Mouse (Mus musculus): ENCODE data around the gene Odf3b. TPM values are rescaled to one million over a fixed set of nuclear protein-coding genes. Genes with fewer than 3 reads are reported as not detected.

Gene Odf3b
- polyA plus RNA-seq, 2 experiments from 2014 or later: 2.5 TPM; not detected in 1

GRCm38 (mm10) chr15:89374801-89375534 lies 4.1 kb downstream of the Odf3b start:
- ATAC-seq: no peak

DNA sequence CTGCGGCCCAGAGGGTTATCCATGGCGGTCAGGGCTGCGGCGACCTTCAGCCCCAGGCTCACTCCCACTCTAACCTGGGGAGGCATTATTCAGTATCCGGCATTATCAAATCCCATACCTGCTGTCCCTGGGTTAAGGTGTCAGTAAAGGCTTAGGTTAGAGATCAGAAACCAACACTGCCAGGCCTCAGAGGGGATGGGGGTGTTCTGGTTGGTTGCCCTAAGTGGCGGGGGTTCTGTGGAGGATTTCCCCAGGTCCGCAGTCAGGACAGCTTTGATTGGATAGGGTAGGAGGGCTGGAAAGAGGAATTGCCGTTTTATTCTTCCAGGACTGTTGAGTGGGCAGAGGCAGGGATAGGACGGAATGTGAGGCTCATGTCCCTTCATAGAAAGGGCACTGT lies 4.7 kb downstream of the Odf3b start:
- no peak for ATAC-seq

DNA sequence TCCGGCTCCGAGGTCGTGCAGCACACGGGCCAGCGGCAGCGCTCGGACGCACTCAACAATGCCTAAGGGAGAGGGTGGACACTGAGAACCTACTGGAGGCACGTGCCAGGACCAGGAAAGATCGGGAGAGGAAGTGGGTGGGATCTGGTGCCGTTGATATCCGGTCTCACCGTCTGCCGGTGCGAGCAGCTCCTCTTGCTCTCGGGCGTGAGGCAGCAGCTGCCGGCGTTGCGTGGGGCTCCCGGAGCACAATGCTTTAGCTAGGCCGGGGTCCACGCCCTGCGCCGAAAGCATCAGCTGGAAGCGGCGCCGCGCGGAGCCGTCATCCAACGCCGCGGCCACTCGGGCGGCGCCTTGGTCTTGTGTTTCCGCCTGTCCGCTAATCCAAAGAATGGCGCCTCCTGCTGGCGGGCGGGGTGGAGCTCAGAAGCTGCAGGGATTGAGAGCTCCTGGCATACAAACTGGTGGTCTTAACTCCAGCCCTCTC lies 5.3 kb downstream of the Odf3b start, which contains the start of gene Sco2:
Gene Sco2, minus strand, starts transcription at position 85 of the 487 bp plus-strand sequence.
- peak; percentile 65 for ATAC-seq

DNA sequence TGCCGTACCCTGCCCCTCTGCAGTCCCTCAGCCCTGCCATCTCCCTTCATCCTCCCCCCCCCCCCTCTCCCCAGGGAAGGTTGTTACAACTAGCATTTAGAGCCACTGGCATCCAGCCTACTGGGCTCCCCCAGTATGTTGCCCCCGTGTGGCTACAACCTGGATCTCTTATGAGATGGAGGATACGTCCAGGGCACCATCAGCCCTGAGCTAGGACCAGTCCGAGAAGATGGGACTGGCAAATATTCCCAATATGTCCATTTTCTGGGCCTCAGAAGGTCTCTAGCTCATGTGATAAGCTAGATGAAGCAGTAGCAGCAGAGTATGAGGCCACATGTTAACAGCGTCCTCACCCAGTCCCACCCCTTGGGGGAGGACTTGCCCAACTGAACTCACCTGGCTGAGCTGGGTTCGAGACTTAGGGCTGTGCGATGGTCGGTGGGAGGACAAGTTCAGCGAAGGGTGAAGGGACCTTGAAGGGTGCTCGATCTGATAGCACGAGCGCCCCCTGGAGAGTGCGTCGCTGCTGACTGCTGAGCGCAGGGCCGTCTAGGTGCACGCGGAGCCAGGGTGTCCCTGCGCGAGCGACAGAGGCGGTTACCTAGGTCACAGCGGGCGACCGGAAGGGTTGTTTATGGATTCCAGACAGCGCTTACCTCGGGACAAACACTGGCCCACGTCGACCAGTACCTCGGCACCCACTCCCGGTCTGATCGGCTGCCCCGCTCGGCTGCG lies 5.9 kb downstream of the Odf3b start:
- peak; percentile 91 for ATAC-seq

DNA sequence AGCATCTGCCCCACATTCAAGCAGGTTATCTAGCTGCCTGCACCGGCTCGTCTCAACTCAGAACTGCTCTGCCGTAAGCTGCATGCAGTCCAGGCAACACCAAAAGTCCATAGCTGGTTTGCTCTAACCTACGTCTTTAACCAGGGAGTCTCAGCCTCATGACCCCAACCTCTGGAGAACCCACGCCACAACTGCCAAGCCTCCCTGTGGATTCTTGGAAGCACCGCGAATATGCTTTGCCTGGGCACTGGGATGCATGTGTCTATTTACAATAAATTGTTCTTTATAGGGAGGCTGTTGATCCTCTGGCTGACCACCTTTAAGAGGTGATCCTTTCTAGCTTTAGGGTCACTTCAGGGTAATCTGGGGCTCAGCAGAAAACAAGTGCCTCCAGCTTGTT lies 6.5 kb downstream of the Odf3b start:
- ATAC-seq: no peak

GRCm38 (mm10) chr15:89372068-89372467 lies 7.0 kb downstream of the Odf3b start:
- ATAC-seq: no peak

- no peak for ATAC-seq
Observed at GRCm38 (mm10) chr15:89365141-89365551, 13.9 kb downstream of the Odf3b start.

DNA sequence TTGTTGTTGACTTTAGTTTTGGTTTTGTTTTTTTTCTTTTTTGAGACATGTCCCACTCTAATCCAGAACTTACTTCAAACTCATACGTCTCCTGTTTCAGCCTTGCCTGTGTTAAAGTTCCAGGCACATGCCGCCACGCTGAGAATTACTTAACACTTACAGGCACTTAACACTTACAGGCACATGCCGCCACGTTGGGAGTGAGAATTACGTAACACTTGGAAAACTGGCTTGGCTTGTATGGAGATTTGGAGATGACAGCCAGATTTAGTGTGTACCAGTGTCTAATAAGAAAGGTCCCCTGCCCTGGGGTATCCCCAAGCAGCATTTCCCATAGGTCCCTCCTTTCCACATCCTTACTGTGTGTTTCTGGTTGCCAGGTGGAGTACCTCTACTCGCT lies 16.0 kb downstream of the Odf3b start:
- ATAC-seq: no peak

DNA sequence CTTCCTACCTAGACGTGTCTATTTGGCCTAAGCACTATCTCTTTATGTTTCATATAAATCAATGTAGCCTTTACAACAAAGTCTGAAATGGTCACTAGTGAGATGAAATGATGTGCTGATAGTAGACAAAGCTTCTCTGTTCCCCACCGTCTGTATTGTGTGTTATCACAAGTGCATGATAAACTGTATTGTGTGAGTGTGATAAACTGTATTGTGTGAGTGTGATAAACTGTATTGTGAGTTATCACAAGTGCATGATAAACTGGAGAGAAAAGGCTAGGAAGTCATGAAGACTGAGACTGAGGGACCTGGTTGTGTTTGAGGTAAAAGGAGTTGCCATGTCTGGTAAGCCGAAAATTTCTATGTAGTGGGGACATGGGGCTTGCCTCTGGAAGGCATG lies 20.3 kb downstream of the Odf3b start:
- ATAC-seq: no peak

- ATAC-seq: peak; percentile 9
Observed at GRCm38 (mm10) chr15:89356372-89356771, 22.7 kb downstream of the Odf3b start.

- ATAC-seq: peak; percentile 92
Observed at GRCm38 (mm10) chr15:89355241-89356187, 23.6 kb downstream of the Odf3b start, which contains the start of the genes Lmf2 and Ncaph2. Gene Lmf2 (minus strand): TSS chr15:89355659. Gene Ncaph2 (plus strand): TSS chr15:89355719.

DNA sequence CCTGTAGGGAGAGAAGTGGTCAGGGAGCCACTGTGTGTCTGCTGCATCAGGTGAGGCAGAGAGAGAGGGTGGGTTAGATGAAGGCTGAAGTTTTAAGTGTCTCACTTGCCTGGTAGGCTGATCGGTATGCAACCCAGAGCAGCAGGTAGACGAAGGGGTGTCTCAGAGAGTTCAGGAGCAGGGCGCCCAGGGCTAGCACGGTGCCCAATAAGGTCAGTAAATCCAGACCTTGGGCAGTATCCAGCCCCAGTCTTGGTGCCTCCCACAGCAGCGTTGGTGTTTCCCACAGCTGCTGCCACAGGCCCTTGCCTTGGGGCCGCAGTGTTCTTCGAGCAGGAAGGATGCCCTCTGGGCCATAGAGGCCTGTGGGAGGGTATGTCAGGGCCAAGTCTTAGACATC lies 24.6 kb downstream of the Odf3b start:
- no peak for ATAC-seq

GRCm38 (mm10) chr15:89353837-89354236 lies 25.2 kb downstream of the Odf3b start:
- no peak for ATAC-seq

DNA sequence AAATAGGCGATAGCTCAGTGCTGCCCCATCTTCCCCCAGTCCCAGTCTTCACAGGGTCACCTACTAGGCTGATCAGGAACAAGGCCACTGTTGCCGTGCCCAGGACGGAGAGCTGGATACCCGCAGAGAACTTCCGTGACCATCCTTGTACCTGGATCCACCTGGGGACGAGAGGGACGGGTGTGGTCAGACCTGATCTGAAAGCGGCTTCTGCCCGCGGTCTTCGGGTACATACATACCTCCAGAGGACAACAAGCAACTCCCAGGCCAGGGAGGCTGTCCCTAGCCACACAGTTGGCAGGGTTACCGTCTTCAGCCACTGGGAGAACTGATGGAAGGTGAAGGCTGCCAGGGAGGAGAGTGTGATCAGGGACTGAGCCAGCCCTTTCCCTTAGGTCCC lies 26.3 kb downstream of the Odf3b start:
- no peak for ATAC-seq

- no peak for ATAC-seq
Observed at GRCm38 (mm10) chr15:89352054-89352453, 27.0 kb downstream of the Odf3b start.

DNA sequence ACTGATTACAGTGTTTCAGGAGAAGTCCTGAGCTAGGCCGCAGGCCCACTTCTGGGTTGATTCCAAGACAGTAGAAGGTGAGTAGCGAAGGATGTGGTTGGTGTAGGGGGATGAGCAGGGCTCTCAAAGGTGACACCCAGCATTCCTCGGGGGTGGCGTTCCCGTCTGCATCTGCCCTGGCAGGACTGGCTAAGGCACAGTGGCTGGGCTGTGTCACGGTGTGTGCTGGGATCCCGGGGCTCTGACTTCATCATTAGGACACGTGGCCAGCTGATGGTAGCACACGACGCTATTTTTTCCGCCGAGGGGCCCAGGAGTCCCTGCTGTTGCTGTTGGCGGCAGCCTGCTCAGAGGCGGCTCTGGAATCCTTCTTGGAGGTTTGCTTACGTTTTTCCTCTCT lies 27.8 kb downstream of the Odf3b start:
- no peak for ATAC-seq

DNA sequence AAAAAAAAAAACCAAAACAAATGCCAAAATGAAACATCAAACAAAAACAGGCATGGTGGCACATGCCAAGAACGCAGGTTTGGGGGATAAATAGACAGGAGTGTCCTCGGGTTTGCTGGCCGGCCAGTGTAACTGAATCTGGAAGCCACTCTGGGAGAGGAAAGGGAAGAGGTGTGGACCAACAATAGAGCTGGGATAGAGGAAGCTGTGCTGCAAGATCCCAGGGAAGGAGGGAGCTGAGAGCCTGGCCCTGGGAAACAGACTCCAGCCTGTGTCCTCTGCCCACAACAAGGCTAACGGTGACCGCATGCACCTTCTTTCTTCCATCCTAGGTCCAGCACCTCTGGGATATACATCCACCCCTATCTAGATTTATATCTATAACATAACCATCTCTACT lies 28.6 kb downstream of the Odf3b start:
- no peak for ATAC-seq

DNA sequence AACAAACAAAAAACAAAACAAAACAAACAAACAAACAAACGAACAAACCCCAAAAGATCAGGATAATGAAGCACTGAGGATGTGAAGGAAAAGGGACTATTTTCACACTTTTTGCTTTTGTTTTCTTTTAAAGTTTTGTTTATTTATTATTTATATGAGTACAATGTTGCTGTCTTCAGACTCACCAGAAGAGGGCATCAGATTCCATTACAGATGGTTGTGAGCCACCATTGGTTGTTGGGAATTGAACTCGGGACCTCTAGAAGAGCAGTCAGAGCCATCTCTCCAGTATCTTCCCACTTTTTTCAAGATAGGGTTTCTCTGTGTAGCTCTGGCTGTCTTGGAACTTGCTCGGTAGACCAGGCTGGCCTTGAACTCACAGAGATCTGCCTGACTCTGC lies 35.8 kb downstream of the Odf3b start:
- no peak for ATAC-seq

GRCm38 (mm10) chr15:89341678-89342077 lies 37.4 kb downstream of the Odf3b start:
- ATAC-seq: no peak

DNA sequence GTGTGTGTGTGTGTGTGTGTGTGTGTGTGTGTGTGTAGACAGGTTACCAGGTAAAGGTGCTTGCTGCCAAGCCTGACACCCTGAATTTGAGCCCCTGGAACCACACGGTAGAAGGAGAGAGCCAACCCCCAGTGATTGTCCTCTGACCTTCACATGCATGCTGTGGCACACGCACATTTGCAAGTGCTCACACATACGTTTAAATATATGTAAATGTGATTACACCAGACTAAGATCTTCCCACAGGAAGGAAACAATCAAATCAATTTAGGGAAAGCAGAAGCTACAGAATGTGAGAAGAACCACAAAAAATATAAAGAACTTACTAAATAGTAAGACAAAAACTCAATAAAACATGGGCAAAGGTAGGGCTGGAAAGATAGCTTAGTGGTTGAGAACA lies 38.9 kb downstream of the Odf3b start:
- ATAC-seq: no peak

- no peak for ATAC-seq
Observed at GRCm38 (mm10) chr15:89339696-89340095, 39.4 kb downstream of the Odf3b start.

DNA sequence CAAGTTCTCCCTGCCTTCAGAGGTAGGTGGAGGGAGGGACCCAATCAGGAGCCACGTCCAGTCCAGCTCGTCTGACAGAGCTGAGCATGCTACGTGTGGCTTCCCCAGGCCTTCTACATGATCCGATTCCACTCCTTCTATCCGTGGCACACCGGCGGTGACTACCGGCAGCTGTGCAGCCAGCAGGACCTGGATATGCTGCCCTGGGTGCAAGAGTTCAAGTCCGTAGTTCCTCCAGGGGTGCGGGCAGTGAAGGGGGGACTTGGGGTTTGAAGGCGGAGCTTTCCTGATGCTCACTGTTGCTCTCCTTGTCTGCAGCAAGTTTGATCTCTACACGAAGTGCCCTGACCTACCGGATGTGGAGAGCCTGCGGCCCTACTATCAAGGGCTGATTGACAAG lies 42.7 kb downstream of the Odf3b start:
- no peak for ATAC-seq
